Mouse (Mus musculus): Measurements from ENCODE around the gene Vars. TPM values are rescaled to one million over a fixed set of nuclear protein-coding genes. Genes with fewer than 3 reads are reported as not detected.
"Not testable (repeated sequence)": the region's sequence is repeated elsewhere in the genome, so short reads cannot be mapped to it uniquely, and the experiment has no call there.

The Vars gene
- total and polyA plus RNA-seq, 3 experiments = 130 to 1,339 (median 289) TPM

GRCm38 (mm10) chr17:34959881-34960515, 40.8 kb upstream of the Vars start:
- H3K4me3 ChIP-seq (ENCODE audit: low read depth, low read length) = peak overlapping the region; percentile 71
- DNase-seq (ENCODE audit: low spot score) (no peak), ATAC-seq (ENCODE audit: extremely low read depth, insufficient number of reproducible peaks, low FRiP score, poor library complexity, severe bottlenecking) (no peak)

GRCm38 (mm10) chr17:34960702-34961493, 39.9 kb upstream of the Vars start:
- no peak for ATAC-seq (ENCODE audit: extremely low read depth, insufficient number of reproducible peaks, low FRiP score, poor library complexity, severe bottlenecking)
- Histone ChIP-seq H3K36me3 (replicated peaks) (no peaks in the 10 kb centered on the region), H3K9me3 (replicated peaks) (peaks cover 14% of the 10 kb centered on the region), H3K4me3 (ENCODE audit: low read depth, low read length) (no peak overlapping the region), H3K4me1 (ENCODE audit: insufficient read depth, low read depth, low read length) (peaks cover 30% of the 10 kb centered on the region), H3K27me3 (ENCODE audit: insufficient read depth, low read length) (peaks cover 16% of the 10 kb centered on the region)
- DNase-seq (ENCODE audit: low spot score) = no peak
- TF ChIP-seq TAL1 (conservative IDR thresholded peaks at IDR 0.05; ENCODE audit: low read depth, low read length) (no peak), CTCF (IDR thresholded peaks at IDR 0.05; ENCODE audit: low read depth, low read length) (no peak), GATA1 (IDR thresholded peaks at IDR 0.05; ENCODE audit: borderline replicate concordance, low read length) (no peak), POLR2AphosphoS5 (IDR thresholded peaks at IDR 0.05; ENCODE audit: insufficient replicate concordance, low read depth, low read length) (no peak), GATA2 (IDR thresholded peaks at IDR 0.05; ENCODE audit: borderline replicate concordance, low read depth, low read length) (no peak)

More at GRCm38 (mm10) chr17:34959881-34960515, 40.8 kb upstream of the Vars start:
- Histone ChIP-seq H3K9me3 (replicated peaks) (peaks cover 14% of the 10 kb centered on the region), H3K27me3 (ENCODE audit: insufficient read depth, low read length) (peaks cover 14% of the 10 kb centered on the region), H3K36me3 (replicated peaks) (no peaks in the 10 kb centered on the region), H3K4me1 (ENCODE audit: insufficient read depth, low read depth, low read length) (peaks cover 22% of the 10 kb centered on the region)
- TF ChIP-seq CTCF (IDR thresholded peaks at IDR 0.05; ENCODE audit: low read depth, low read length) = no peak
- no peak for TF ChIP-seq TAL1 (conservative IDR thresholded peaks at IDR 0.05; ENCODE audit: low read depth, low read length)
- TF ChIP-seq POLR2AphosphoS5 (IDR thresholded peaks at IDR 0.05; ENCODE audit: insufficient replicate concordance, low read depth, low read length) = no peak
- no peak for TF ChIP-seq GATA2 (IDR thresholded peaks at IDR 0.05; ENCODE audit: borderline replicate concordance, low read depth, low read length)
- TF ChIP-seq GATA1 (IDR thresholded peaks at IDR 0.05; ENCODE audit: borderline replicate concordance, low read length) = no peak

GRCm38 (mm10) chr17:34962125-34962524, 38.7 kb upstream of the Vars start:
- H3K27me3 ChIP-seq (ENCODE audit: insufficient read depth, low read length) = peaks cover 18% of the 10 kb centered on the region
- H3K4me3 ChIP-seq (ENCODE audit: low read depth, low read length) = no peak overlapping the region
- no peak for ATAC-seq (ENCODE audit: extremely low read depth, insufficient number of reproducible peaks, low FRiP score, poor library complexity, severe bottlenecking)
- no peak for DNase-seq (ENCODE audit: low spot score)
- peaks cover 14% of the 10 kb centered on the region for H3K9me3 ChIP-seq (replicated peaks)
- no peaks in the 10 kb centered on the region for H3K36me3 ChIP-seq (replicated peaks)
- peaks cover 32% of the 10 kb centered on the region for H3K4me1 ChIP-seq (ENCODE audit: insufficient read depth, low read depth, low read length)
- TF ChIP-seq GATA2 (IDR thresholded peaks at IDR 0.05; ENCODE audit: borderline replicate concordance, low read depth, low read length) (no peak), GATA1 (IDR thresholded peaks at IDR 0.05; ENCODE audit: borderline replicate concordance, low read length) (no peak), TAL1 (conservative IDR thresholded peaks at IDR 0.05; ENCODE audit: low read depth, low read length) (no peak), CTCF (IDR thresholded peaks at IDR 0.05; ENCODE audit: low read depth, low read length) (no peak), POLR2AphosphoS5 (IDR thresholded peaks at IDR 0.05; ENCODE audit: insufficient replicate concordance, low read depth, low read length) (no peak)

GRCm38 (mm10) chr17:34962841-34963240, 37.9 kb upstream of the Vars start:
- Histone ChIP-seq H3K4me3 (ENCODE audit: low read depth, low read length) (no peak overlapping the region), H3K4me1 (ENCODE audit: insufficient read depth, low read depth, low read length) (peaks cover 32% of the 10 kb centered on the region), H3K36me3 (replicated peaks) (no peaks in the 10 kb centered on the region), H3K9me3 (replicated peaks) (peaks cover 9% of the 10 kb centered on the region), H3K27me3 (ENCODE audit: insufficient read depth, low read length) (peaks cover 18% of the 10 kb centered on the region)
- ATAC-seq (ENCODE audit: extremely low read depth, insufficient number of reproducible peaks, low FRiP score, poor library complexity, severe bottlenecking) (no peak), DNase-seq (ENCODE audit: low spot score) (no peak)
- TF ChIP-seq CTCF (IDR thresholded peaks at IDR 0.05; ENCODE audit: low read depth, low read length) (no peak), GATA1 (IDR thresholded peaks at IDR 0.05; ENCODE audit: borderline replicate concordance, low read length) (no peak), TAL1 (conservative IDR thresholded peaks at IDR 0.05; ENCODE audit: low read depth, low read length) (no peak), POLR2AphosphoS5 (IDR thresholded peaks at IDR 0.05; ENCODE audit: insufficient replicate concordance, low read depth, low read length) (no peak)

- DNase-seq (ENCODE audit: low spot score) (no peak), ATAC-seq (ENCODE audit: extremely low read depth, insufficient number of reproducible peaks, low FRiP score, poor library complexity, severe bottlenecking) (no peak)
- Histone ChIP-seq H3K4me3 (ENCODE audit: low read depth, low read length) (no peak overlapping the region), H3K4me1 (ENCODE audit: insufficient read depth, low read depth, low read length) (peaks cover 33% of the 10 kb centered on the region), H3K36me3 (replicated peaks) (no peaks in the 10 kb centered on the region), H3K9me3 (replicated peaks) (no peaks in the 10 kb centered on the region), H3K27me3 (ENCODE audit: insufficient read depth, low read length) (peaks cover 32% of the 10 kb centered on the region)
- TF ChIP-seq POLR2AphosphoS5 (IDR thresholded peaks at IDR 0.05; ENCODE audit: insufficient replicate concordance, low read depth, low read length) (no peak), CTCF (IDR thresholded peaks at IDR 0.05; ENCODE audit: low read depth, low read length) (no peak), TAL1 (conservative IDR thresholded peaks at IDR 0.05; ENCODE audit: low read depth, low read length) (no peak), GATA1 (IDR thresholded peaks at IDR 0.05; ENCODE audit: borderline replicate concordance, low read length) (no peak), GATA2 (IDR thresholded peaks at IDR 0.05; ENCODE audit: borderline replicate concordance, low read depth, low read length) (no peak)
Measured at GRCm38 (mm10) chr17:34964640-34965049, 36.1 kb upstream of the Vars start.

- Histone ChIP-seq H3K36me3 (replicated peaks) (no peaks in the 10 kb centered on the region), H3K4me1 (ENCODE audit: insufficient read depth, low read depth, low read length) (peaks cover 26% of the 10 kb centered on the region), H3K4me3 (ENCODE audit: low read depth, low read length) (no peak overlapping the region), H3K27me3 (ENCODE audit: insufficient read depth, low read length) (peaks cover 32% of the 10 kb centered on the region), H3K9me3 (replicated peaks) (peaks cover 4% of the 10 kb centered on the region; the same call in 1 of the 2 replicates)
- ATAC-seq (ENCODE audit: extremely low read depth, insufficient number of reproducible peaks, low FRiP score, poor library complexity, severe bottlenecking) (no peak), DNase-seq (ENCODE audit: low spot score) (no peak)
- TF ChIP-seq GATA1 (IDR thresholded peaks at IDR 0.05; ENCODE audit: borderline replicate concordance, low read length) = no peak
- TF ChIP-seq TAL1 (conservative IDR thresholded peaks at IDR 0.05; ENCODE audit: low read depth, low read length) = no peak
- no peak for TF ChIP-seq GATA2 (IDR thresholded peaks at IDR 0.05; ENCODE audit: borderline replicate concordance, low read depth, low read length)
Measured at GRCm38 (mm10) chr17:34965627-34966026, 35.2 kb upstream of the Vars start.

- ATAC-seq (ENCODE audit: extremely low read depth, insufficient number of reproducible peaks, low FRiP score, poor library complexity, severe bottlenecking) = not testable (repeated sequence)
Measured at GRCm38 (mm10) chr17:34969822-34970221, 31.0 kb upstream of the Vars start, which contains the start of gene Gm20481. TSS of gene Gm20481 (plus strand) at chr17:34969912.

GRCm38 (mm10) chr17:34970850-34971249, 29.9 kb upstream of the Vars start:
- Histone ChIP-seq H3K9me3 (replicated peaks) (peaks cover 16% of the 10 kb centered on the region), H3K27me3 (ENCODE audit: insufficient read depth, low read length) (peaks cover 16% of the 10 kb centered on the region)
- not testable (repeated sequence) for H3K36me3 ChIP-seq (replicated peaks); ATAC-seq (ENCODE audit: extremely low read depth, insufficient number of reproducible peaks, low FRiP score, poor library complexity, severe bottlenecking); DNase-seq (ENCODE audit: low spot score); H3K4me1 ChIP-seq (ENCODE audit: insufficient read depth, low read depth, low read length); H3K4me3 ChIP-seq (ENCODE audit: low read depth, low read length)

More at GRCm38 (mm10) chr17:34969822-34970221, 31.0 kb upstream of the Vars start, which contains the start of gene Gm20481:
- DNase-seq (ENCODE audit: low spot score); H3K4me3 ChIP-seq (ENCODE audit: low read depth, low read length); H3K36me3 ChIP-seq (replicated peaks): not testable (repeated sequence)
- H3K27me3 ChIP-seq (ENCODE audit: insufficient read depth, low read length) = peaks cover 18% of the 10 kb centered on the region
- H3K9me3 ChIP-seq (replicated peaks) = peaks cover 16% of the 10 kb centered on the region
- H3K4me1 ChIP-seq (ENCODE audit: insufficient read depth, low read depth, low read length) = peaks cover 16% of the 10 kb centered on the region

GRCm38 (mm10) chr17:34971694-34972068, 29.1 kb upstream of the Vars start:
- Histone ChIP-seq H3K9me3 (replicated peaks) (peaks cover 16% of the 10 kb centered on the region), H3K27me3 (ENCODE audit: insufficient read depth, low read length) (peaks cover 14% of the 10 kb centered on the region)
- ATAC-seq (ENCODE audit: extremely low read depth, insufficient number of reproducible peaks, low FRiP score, poor library complexity, severe bottlenecking); H3K4me1 ChIP-seq (ENCODE audit: insufficient read depth, low read depth, low read length); DNase-seq (ENCODE audit: low spot score); H3K4me3 ChIP-seq (ENCODE audit: low read depth, low read length); H3K36me3 ChIP-seq (replicated peaks): not testable (repeated sequence)
